Mouse (Mus musculus): Measurements from ENCODE around the gene Srrd.

DNA sequence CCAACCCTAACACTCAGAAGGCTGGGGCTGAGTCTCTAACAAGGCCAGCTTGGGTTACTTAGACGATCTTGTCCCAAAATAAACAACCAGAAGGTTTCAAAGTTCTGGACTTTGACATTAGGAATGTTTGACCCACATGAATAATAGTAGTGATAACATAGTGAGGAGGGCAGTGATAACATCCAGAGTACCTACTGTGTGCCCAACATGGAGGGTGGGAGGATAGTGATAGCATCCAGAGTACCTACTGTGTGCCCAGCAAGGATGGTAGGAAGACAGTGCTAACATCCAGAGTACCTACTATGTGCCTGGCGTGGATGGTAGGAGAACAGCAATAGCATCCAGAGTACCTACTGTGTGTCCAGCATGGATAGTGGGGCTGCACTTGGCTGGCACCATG, 49.0 kb downstream of the Srrd start:
- TF ChIP-seq CTCF (IDR thresholded peaks at IDR 0.05; ENCODE audit: low read depth, low read length), result no peak
- no peak for TF ChIP-seq POLR2A (IDR thresholded peaks at IDR 0.05; ENCODE audit: borderline replicate concordance, low read depth, low read length)
